Mouse (Mus musculus): ENCODE measurements around the gene Sncb.

The Sncb gene

DNA sequence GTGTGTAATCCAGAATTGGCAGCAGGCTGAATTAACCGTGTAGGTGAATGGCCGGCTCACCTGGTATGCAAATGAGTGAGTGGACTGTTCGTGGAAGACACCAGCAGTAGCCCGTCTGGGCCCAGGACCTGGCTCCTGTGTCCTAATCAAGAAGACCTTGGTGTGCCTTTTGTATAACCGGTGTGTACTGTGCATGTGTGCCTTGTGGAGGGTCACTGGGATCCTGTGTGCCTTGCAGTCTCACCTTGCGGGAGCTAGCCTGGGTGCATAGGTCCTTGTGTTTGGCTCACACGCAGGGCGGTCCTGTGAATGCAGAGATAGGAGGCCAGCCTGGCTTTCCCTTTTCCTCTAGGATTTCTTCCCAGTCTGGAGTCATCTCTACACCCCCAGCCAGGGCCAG, 18.2 kb downstream of the Sncb start:
- DNase-seq, result no peak

DNA sequence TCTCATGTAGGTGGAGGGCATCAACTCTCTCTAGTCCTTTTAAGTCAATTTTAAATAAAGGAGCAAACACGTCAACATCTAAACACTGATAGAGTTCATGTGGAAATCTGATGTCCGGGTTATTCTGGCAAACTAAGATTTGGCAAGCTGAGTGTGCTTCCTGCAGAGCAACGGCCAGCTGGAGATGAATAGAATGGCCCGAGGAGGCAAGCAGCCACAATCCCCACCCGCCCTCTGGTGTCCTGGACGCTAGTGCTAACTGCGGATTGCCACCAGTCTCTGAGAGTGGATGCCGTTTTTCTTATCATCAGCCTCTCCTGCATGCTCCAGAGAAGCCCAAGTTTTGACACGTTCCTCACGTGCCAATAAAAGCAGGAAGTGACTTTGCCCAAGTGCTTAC, 19.5 kb downstream of the Sncb start:
- no peak for DNase-seq

DNA sequence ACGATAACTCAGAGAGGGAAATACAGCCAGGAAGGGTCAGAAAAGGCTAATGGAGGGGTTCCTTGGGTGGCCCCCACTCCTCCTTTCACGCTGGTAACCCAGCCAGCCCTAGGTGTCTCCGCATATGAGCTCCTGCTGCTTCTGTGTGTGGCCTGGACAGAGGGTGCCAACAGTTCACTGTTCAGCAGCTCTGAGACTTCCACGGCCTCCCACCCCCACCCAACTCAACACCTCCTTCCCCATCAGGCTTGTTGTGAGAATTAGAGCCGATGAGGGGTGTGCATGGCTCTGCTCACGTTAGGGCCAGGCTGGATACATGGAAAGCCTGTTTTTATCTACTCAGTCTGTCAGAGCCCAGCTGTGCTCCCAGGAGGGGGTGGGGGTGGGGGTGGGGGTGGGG, 20.3 kb downstream of the Sncb start:
- DNase-seq, result no peak

DNA sequence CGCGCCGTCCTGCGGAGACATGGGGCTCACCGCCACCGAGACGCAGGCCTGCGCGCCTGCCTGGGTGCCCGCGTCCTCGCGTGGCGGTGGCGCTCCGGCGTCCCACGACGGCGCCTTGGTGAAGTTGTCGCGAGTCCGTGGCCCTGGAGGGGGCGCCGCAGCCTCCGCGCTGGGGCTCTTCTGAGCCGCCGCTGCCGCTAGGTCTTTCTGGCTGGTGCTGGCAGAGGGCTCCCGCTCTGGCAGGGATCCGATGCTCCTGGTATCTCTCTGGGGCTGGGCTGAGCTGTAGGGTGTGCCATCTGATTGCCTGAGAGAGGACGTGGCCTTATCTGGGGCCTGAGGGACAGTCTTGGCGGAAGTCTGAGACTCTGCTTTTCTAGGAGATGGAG, 28.2 kb downstream of the Sncb start:
- DNase-seq, result peak; percentile 50

DNA sequence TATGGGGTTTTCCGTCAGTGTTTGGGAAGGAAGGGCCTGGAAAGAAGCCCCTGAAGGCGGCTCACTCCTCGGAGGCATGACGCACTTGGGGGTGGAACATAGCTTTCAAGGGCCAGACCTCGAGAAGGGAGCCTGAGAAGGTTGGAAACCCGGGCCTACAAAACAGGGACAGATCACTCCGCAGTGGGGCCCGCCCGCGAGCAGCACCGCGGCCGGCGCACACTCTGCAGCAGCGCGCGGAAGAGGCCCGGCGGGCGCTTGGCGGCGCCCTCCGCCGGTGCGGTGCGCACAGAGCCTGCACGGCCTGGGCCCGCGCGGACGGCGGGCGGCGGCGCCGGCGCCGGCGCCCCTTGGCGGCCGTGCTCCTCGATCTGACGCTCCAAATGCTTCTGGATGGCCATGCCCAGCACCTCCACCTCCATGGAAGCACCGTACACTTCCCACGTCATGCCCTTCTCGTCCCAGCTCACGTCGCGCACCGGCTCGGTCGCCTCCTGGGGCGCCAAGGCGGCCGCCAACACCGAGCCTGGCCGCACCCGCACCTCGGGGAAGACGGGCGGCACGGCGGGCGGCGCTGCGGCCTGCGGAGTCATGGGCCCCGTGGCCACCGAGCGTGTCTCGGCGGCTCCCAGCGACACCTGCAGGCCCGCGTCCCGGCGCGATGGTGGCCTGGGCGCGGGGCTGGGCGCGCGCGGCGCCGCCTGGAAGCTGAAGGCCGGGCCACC, 28.7 kb downstream of the Sncb start:
- no peak for DNase-seq

DNA sequence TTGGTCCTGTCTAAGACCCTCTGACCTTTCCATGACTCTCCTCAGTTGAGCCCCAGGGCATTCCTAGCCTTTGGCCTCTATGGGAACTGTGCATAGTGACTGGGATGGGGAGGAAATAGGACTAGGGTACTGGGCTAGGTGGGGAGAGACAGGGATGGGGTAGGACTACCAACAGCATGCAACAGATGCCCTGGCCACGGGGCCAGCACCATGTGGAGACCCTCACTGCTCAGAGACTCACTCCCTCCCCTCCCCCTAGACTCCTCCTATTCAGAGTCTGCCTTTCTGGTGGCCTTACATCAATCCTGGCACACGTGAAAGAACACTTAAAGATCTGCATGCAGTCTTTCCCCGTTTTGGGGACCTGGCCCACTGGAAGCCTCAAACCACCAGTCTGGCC, 29.5 kb downstream of the Sncb start:
- DNase-seq, result no peak

DNA sequence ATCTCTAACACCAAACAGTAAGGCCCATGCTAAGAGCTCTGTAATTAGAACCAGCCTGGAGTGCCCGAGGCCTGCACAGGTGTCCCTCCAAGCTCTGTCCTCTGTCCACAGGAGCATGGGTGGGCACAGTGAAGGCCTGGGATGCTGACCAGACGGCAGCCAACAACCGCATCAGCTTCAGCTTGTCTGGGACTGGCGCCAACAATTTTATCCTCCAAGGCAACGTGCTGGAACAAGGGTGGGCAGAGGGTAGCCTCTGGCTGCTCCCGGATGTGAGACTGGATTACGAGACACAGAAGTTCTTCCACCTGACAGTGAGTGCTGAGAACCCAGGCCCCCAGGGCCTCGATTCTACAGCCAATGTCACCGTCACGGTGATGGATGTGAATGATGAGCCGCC, 40.3 kb downstream of the Sncb start:
- no peak for DNase-seq

DNA sequence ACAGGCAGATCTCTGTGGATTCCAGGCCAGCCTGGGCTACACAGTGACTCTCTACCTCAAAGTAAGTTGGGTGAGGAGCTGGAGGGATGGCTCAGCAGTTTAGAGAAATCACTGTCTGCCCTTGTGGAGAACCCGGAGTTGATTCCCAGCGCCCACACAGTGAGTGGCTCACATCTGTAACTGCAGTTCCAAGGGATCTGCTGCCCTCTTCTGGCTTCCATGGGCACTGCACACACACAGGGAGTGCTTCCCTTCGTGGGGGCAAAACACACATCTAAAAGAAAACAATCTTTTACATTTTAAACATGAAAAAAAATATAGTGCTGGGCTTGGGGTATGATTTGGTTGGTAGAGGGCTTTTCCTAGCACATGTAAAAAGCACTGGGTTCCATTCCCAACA, 43.3 kb downstream of the Sncb start:
- no peak for DNase-seq

DNA sequence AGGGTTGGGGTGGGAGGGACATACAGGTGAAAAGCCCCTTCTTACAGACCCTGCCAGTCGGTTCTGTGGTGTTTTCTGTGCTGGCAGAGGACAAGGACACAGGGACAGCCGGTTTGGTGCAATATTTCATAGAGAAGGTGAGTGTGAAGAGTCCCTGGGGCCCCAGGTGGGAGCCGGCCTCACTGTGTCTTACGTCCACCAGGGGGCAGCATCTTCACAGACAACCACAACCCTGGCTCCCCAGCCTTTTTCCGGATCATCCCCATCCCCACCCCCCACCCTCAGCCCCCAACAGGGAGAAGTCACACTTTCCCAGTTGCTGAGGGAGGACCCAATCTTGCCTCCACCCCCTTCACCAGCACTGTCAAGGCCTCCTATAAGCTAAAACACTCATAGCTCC, 49.5 kb downstream of the Sncb start:
- peak; percentile 64 for DNase-seq

DNA sequence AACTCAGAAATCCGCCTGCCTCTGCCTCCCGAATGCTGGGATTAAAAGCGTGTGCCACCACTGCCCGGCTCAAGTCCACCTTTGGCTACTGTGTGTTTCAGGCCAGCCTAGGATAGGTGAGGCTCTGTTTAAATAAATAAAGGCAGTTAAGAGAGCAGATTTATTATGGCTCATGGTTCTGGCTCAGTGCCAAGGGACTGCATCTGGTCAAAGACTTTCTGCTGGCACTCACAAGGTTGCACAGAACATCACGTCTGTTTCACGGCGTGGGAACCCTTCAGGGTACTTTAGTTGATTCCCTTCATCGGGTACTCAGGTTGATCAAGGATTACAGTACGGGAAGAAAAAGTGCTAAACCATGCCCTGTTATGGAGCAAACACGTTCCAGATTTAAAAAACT, 51.4 kb downstream of the Sncb start:
- no peak for DNase-seq

DNA sequence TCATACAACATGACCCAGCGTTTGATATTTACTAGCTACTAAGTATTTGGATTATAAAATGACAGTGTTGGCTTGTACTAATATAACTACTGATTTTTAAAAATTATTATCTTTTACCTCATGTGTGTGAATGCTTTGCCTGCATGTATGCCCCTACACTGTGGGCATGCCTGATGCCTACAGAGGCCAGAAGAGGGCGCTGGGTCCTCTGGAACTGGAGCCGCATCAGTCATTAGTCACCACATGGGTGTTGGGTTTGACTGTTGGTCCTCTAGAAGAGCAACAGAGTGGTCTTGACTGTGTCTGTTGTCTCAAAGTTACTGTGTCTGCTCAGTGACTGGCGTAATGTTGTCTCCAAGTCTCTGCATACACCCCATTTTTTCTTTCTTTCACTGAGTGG, 52.0 kb downstream of the Sncb start:
- DNase-seq, result no peak

DNA sequence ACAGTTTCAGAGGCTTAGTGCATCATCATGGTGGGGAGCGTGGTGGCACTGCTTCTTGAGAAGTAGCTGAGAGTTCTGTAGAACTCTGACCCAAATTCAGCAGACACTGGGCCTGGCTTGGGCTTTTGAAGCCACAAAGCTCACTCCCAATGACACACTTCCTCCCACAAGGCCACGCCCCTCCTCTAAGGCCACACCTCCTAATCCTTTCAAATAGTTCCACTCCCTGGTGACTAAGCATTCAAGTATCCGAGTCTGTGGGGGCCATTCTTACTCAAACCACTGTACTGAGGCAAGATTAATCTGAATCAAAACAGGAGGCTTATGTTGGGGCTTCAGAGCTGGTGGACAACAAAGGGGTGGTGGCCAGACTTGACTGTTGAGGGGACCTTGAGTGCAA, 55.5 kb downstream of the Sncb start:
- no peak for DNase-seq

Data from right cerebral cortex, postnatal 4 days (tissue).